Mouse (Mus musculus): ENCODE data around the gene Mydgf. TPM values are rescaled to one million over a fixed set of nuclear protein-coding genes. Genes with fewer than 3 reads are reported as not detected.

Gene Mydgf
- 10 to 100 TPM; 53.3 to 65.6 (median 59.5) TPM for polyA plus RNA-seq (2017; shearing (Covaris generic))

- ATAC-seq, result peak; percentile 98
Measured at GRCm38 (mm10) chr17:56183658-56184103, at the start of gene Mydgf. Mydgf (minus strand) TSS chr17:56183920.

DNA sequence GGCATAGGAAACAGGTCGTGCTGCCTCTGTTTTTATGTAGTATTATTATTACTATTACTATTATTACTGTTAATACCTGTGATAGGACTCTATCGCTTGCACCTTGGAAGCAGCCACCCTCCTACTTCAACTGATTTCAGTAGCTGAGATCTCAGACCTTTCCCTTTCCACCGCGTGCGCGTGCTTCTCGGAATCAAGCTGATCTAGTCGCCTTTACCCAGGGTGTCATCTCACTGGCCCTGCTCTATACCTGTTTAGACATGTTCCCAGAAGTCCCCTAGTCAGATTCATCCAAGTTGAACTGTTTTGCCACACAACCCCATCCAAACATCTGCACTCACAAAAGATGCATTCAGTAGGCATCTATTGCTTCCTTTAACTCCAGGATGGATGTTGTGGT lies 49.7 kb upstream of the Mydgf start:
- no peak for ATAC-seq

GRCm38 (mm10) chr17:56229943-56230342 lies 46.2 kb upstream of the Mydgf start:
- no peak for ATAC-seq

DNA sequence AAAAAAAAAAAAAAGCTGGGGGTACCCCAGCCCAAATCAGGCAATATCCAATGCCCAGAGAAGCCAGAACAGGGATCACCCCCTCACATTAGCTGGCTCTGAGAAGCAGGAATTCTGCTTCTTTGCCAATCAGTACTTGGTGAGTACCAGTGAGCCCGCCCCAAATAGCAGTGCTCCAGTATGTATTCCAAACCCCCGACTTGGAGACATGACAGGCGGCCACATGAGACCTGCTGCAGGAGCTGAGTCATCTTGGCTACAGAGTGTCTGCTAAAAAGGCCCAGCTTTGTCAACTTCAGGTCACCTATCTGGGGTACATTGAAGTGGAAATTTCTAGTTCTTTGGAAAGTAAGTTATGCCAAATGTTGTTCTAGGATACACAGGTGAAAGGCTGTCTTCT lies 42.8 kb upstream of the Mydgf start:
- ATAC-seq, result no peak

GRCm38 (mm10) chr17:56224916-56225315 lies 41.2 kb upstream of the Mydgf start:
- ATAC-seq, result no peak

DNA sequence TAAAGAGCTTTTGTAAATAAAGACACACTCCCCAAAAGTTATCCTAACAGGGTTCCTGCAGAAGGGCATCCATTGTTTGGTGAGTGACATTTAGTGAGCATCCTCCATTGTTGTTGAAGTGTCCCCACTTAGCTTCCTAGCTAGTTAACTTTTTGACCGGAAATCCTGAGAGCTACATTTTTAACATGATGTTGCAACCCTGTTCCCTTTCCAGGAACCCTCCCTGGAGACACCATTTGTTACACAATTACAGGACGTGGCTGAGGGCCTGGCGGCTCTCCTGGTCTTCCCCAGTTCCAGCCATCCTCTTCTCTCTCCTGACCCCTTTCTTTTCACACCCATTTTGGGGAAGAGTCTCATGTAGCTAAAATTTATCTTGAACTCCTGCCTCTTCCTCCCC lies 36.1 kb upstream of the Mydgf start:
- ATAC-seq, result no peak

DNA sequence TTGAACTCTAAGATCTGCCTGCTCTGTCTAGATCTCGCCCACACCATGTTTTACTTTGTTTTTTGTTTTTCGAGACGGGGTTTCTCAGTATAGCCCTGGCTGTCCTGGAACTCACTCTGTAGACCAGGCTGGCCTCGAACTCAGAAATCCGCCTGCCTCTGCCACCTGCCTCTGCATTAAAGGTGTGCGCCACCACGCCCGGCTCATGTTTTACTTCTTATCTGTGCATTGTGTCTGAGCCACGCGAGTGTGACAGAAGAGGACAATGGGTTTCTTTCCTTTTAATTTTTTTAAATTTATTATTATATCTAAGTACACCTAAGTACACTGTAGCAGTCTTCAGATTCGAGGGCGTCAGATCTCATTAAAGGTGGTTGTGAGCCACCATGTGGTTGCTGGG lies 35.5 kb upstream of the Mydgf start:
- peak; percentile 3 for ATAC-seq

DNA sequence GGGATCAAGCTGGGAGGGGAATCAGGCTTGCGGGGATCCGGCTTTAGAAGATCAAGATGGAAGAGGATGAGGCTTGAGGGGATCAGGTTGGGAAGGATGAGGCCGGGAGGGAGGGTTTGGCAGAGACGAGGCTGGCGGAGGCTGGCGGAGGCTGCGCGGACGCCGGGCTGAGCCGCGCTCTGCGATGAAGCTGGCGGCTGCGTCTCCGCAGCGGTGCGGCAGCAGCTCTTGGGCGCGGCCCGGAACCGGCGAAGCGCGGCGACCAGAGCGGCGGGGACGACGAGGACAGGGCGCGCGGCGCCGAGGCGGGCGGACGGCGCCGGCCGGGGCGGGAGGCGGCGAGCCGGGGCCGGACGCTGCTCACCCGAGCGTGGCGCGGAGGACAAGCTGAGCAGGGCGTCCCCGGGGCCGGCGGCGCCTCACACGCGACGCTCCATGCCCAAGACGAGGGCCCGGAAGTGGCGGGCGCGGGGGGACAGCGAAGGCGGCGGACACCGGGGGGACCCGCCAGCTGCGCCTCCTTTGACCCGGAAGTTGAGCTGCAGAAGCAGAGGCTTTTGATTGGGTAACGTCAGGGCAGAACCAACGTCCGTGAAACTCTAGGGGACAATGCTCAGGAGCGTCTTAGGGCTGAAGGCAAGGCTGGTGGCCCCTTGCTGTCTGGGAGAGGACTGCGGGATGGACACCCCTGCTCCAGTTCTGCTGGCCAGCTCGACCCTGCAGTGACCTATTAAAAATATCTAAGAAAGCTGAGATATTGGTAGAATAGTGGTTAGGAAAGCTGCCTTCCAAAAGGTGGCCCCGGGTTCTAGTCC lies 34.9 kb upstream of the Mydgf start, which contains the start of gene Dpp9:
Dpp9 (minus strand) TSS at position 529 of the 815 bp plus-strand sequence.
- peak; percentile 99 for ATAC-seq

DNA sequence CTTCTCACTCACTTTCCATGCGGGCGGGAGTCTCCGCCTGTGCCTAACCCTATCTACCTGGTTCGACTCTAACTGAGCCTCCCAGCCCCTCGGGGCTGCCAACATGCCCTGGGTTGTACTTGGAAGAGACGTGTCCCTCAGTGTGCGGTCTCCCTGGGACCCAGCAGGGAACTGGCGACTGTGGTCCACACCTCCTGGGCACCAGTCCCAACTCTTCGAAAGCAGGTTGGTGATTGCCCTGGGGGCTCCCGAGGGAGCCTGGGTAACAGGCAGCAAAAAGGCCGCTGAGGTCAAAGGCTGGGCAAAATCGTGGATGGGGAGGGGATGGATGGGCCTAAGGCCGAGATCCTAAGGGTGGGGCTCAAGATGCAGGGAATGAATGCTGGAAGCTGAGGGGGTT lies 34.0 kb upstream of the Mydgf start:
- ATAC-seq, result no peak

DNA sequence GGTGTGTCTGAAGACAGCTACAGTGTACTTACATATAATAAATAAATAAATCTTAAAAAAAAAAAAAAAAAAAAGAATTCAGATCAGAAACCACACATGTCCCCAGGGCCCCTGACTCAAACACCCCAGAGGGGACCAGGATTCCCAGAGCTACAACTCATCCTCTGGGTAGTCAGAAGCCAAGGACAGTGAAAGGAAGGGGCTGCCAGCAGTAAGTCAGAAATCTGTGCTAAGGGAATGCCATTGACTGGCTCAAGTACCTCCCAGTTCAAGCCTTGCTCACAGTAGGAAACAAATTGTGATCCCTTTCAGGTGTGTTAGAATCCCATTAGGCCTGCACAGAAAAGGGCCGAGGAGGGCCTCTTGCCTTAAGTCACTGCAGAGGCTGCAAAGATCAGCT lies 30.5 kb upstream of the Mydgf start:
- ATAC-seq, result no peak

DNA sequence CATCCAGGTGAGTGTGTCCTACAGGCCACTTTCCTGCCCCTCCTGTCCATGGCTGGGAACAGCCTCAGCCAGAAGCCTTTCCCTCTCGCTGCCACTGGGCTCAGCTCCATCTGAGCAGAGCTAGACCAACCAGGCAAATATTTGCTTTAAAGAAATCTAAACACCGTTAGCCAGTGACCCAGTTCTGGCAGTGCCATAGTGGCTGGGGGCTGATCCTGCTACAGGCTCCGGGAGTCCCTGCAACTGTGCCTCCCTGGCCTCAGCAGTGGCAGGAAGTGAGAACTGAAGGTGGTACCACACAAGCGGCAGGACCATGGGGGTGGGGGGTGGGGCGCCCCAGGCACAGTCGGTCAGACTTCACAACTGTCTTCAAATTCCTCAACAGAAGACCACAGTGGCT lies 29.0 kb upstream of the Mydgf start:
- no peak for ATAC-seq

GRCm38 (mm10) chr17:56211090-56211489 lies 27.4 kb upstream of the Mydgf start:
- ATAC-seq, result no peak

DNA sequence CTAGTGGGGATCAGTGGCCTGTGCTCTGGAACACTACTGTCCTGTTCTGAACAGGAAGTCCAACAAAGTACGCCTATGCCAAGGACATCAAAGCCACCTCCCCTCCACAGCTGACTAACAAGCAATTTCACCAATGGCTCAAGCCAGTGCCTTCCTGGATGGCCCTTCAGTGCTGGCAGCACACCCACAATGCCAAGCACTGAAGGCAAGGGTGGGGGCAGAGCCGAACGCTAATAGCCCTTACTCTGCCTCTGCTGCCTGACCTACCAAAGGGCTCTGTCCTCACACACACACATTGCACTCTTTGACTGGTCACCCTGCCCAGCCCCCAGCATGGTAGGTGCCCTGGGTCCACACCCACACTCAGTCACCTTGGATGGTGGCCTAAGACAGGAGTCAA lies 25.1 kb upstream of the Mydgf start:
- ATAC-seq, result no peak

GRCm38 (mm10) chr17:56207963-56208530 lies 24.3 kb upstream of the Mydgf start:
- no peak for ATAC-seq

GRCm38 (mm10) chr17:56206986-56207674 lies 23.4 kb upstream of the Mydgf start:
- no peak for ATAC-seq

DNA sequence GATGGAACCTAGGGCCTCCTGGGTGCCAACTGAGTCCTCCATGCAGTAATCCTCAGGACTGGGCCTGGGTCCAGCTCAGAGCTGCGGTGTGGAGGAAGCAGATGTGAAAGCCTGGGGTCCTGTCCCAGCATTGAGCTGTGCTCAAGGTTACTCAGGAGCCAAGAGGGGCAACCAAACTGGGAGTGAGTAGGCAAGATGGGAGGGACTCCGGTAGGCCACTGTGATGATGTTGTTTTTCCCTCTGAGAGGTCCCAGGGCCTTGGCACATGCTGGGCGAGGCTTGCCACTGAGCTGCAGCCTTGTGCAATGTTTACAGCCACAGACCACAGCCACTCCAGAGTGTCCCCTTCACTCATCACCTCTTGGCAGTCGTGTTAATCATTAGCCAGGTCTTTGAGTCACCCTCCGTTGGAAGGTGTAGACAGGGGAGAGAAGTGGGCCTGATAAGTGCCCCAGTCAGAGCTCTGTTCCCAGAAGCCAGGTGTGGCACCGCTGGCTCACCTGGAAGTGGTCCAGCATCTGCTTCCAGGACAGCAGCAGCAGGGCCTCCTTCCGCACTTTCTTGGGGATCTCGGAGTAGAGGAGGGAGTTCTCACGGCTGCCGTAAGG lies 22.7 kb upstream of the Mydgf start:
- ATAC-seq, result no peak

DNA sequence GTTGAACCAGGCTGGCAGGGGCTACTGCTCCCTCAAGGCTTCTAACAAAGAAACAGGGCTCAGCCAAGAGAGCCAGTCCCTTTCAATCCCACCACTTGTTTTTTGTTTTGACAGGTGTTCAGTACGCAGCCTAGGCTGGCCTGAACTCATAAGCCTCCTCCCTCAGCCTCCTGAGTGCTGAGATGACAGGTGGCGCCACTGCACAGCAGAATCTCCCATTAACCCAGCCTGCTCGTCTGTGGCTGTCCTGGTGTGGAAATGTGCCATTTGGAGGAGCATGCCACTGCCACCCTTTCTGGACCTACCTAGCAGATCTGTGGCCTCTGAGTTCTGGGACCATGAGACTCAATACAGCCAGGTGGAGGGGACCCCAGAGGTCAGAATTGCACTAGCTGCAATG lies 20.0 kb upstream of the Mydgf start:
- ATAC-seq, result no peak

DNA sequence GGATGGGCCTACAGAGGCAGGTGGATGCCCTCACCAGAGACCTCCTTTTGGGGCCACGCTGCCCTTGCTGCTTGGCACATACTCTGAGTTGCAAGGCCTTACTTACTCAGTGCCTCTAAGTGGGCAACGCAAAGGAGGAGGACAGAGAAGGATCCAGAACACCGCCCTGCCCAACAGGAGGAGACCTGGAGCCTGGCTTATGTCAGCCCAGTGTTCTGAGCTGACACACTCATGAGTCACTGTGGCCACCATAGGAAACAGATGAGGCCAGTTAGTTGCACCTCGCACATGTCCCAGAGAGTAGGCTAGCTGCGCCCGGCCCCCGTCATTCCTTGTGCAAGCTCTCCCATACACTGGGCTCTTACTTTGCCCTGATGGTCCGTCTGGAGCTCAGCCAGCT lies 18.8 kb upstream of the Mydgf start:
- ATAC-seq, result no peak

GRCm38 (mm10) chr17:56201642-56202041 lies 17.9 kb upstream of the Mydgf start:
- ATAC-seq, result no peak

GRCm38 (mm10) chr17:56200586-56200985 lies 16.9 kb upstream of the Mydgf start:
- no peak for ATAC-seq

GRCm38 (mm10) chr17:56196860-56197259 lies 13.1 kb upstream of the Mydgf start:
- no peak for ATAC-seq

GRCm38 (mm10) chr17:56194765-56195164 lies 11.0 kb upstream of the Mydgf start:
- no peak for ATAC-seq

- ATAC-seq, result no peak
Measured at GRCm38 (mm10) chr17:56194357-56194756, 10.6 kb upstream of the Mydgf start.
